Mouse (Mus musculus) layer of hippocampus, adult 9-11 months (tissue): ENCODE measurements around the gene Hmx1.

Experiments used
- DNase-seq: peaks from one replicate; pipeline ENCODE4 v3.0.0; 2022

Hmx1 gene

GRCm38 (mm10) chr5:35388491-35389111 lies at the start of gene Hmx1:
Gene Hmx1 (plus strand): TSS chr5:35389108.
- DNase-seq, result no peak

- no peak for DNase-seq
Measured at GRCm38 (mm10) chr5:35345084-35345483, 43.8 kb upstream of the Hmx1 start.

- DNase-seq, result peak; percentile 80
Measured at GRCm38 (mm10) chr5:35348794-35349193, 40.1 kb upstream of the Hmx1 start.

GRCm38 (mm10) chr5:35357544-35358440 lies 31.1 kb upstream of the Hmx1 start:
- DNase-seq, result no peak

GRCm38 (mm10) chr5:35361570-35362284 lies 27.2 kb upstream of the Hmx1 start:
- DNase-seq, result peak; percentile 94

GRCm38 (mm10) chr5:35366241-35367032 lies 22.5 kb upstream of the Hmx1 start:
- DNase-seq, result no peak

- no peak for DNase-seq
Measured at GRCm38 (mm10) chr5:35368916-35369315, 20.0 kb upstream of the Hmx1 start.

GRCm38 (mm10) chr5:35379066-35379465 lies 9.8 kb upstream of the Hmx1 start:
- no peak for DNase-seq

GRCm38 (mm10) chr5:35379815-35380214 lies 9.1 kb upstream of the Hmx1 start:
- no peak for DNase-seq

GRCm38 (mm10) chr5:35387834-35388490 lies 946 bp upstream of the Hmx1 start:
- no peak for DNase-seq

- no peak for DNase-seq
Measured at GRCm38 (mm10) chr5:35389441-35389840, 533 bp downstream of the Hmx1 start.

GRCm38 (mm10) chr5:35389915-35390314 lies 1.0 kb downstream of the Hmx1 start:
- DNase-seq, result no peak

GRCm38 (mm10) chr5:35390848-35391655 lies 2.1 kb downstream of the Hmx1 start:
- no peak for DNase-seq

GRCm38 (mm10) chr5:35391656-35392333 lies 2.9 kb downstream of the Hmx1 start:
- no peak for DNase-seq

- DNase-seq, result no peak
Measured at GRCm38 (mm10) chr5:35392334-35392695, 3.4 kb downstream of the Hmx1 start.

- no peak for DNase-seq
Measured at GRCm38 (mm10) chr5:35395566-35396440, 6.9 kb downstream of the Hmx1 start.

GRCm38 (mm10) chr5:35396976-35397641 lies 8.2 kb downstream of the Hmx1 start:
- no peak for DNase-seq

- no peak for DNase-seq
Measured at GRCm38 (mm10) chr5:35397642-35398309, 8.9 kb downstream of the Hmx1 start.
